Mouse (Mus musculus): ENCODE data around the gene Sdcbp2. TPM values are rescaled to one million over a fixed set of nuclear protein-coding genes. Genes with fewer than 3 reads are reported as not detected.
A peak's percentile ranks its signal among the peaks of the same experiment; 100 is the strongest.

The Sdcbp2 gene
- total RNA-seq (2021), result 1 to 10 TPM; 1.5 TPM

DNA sequence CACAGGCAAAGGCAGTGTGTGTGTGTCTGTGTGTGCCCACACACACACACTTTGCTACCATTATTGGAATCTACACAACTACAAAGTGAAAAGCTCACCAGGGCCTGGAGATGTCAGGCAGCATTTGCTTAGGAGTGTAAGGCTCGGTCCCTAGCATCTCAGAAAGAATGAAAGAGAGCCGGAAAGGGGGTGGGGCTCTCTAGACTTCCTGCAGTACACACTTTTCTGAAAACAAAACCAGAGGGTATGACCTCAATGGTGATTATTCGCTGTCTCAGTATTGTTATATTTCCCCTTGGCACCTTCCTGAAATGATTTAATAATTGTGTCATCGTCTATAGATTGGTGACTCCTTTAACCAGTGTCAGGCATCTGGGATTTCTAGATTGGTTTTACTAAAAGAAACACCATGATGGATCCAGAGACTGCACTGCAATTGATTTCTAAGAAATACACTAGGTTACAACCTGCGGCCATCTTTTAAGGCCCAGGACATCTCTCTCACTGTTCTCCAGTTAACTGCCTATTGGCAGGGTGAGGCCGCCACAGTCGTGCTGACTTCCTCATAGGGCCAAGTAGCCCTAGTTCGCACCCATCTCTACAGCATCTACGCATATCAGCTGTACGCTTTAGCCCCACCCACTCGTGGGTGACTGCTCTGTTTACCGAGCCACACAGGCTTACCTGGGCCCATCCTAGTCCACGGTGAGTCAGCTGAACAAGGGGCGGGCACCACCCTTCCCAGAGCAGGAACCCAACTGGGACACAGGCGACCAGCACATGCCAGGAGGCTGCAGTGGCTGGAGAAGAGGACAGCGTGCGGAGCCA, at the start of gene Sdcbp2:
TSS of gene Sdcbp2 (plus strand) at position 750 of the 828 bp plus-strand sequence.
- DNase-seq (ENCODE audit: extremely low spot score in 1 of 2, low spot score in 1 of 2), result no peak

DNA sequence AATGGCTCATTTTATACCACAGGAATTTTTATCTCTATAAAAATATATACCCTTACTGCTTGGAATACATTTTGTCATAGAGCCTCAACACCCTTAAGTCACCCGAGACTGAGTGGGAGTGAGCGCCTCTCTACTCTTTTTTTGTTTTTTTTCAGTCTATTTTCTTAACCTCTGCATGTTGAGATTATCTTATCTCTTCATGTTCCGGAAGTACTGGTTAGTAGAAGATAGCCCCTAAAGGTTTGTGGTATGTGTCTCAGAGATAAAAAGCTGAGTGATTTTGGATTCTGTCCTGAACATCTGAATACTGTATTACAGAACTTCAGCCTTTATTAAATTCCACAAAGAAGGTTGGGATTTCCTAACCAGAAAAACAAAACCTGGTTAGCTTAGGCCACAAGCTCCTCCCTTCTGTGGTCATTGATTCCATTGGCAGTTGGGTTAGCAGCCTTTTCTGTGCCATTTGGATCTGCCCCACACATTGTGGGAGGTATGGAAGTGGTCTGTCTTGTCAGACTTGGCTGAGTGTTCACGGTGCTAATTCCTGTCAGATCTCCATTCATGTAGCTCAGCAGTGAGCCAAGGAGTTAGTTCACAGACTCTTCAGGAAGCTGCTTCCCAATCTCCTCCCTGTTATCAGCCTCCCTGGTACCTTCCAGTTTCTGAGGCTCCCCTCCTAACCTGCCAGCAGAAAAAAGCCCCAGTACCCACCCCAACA, 47.9 kb upstream of the Sdcbp2 start:
- no peak for DNase-seq (ENCODE audit: extremely low spot score in 1 of 2, low spot score in 1 of 2)

DNA sequence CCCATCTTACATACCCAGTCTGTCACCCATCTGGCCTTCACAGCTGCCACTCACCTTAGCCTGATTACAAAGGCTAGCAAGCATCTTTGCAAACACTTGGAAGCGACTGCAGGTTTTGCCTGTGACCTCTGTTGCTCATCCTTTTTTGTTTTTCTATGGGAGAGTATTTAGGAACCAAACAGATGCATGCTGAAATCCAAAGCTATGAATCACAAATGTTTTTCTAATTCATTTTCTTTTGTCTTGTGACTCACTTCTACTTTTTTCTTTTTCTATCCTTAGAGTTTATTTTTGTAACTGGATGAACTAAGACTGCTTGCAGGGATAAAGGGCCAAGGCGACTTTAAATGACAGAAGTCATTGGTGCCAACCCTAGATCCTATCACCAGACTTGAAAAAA, 46.9 kb upstream of the Sdcbp2 start:
- DNase-seq (ENCODE audit: extremely low spot score in 1 of 2, low spot score in 1 of 2), result no peak

DNA sequence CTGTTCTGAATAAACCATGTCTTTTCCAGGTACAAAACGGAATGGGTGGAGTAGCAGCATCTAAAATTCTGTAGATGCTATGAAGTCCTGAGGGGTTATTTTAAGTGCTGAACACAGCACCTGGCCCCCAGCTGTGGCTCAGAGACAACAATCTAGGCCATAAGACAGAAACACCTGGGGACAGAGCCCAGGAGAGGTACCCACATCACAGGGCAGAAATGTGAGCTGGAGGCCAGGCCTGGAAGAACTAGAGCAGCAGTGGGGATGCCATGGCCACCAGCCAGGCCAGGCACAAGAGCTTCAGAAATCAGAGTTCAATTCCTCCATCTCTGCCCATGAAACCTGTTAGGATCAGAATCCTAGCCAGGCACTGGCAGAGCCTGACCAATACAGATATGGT, 44.4 kb upstream of the Sdcbp2 start:
- DNase-seq (ENCODE audit: extremely low spot score in 1 of 2, low spot score in 1 of 2), result no peak

DNA sequence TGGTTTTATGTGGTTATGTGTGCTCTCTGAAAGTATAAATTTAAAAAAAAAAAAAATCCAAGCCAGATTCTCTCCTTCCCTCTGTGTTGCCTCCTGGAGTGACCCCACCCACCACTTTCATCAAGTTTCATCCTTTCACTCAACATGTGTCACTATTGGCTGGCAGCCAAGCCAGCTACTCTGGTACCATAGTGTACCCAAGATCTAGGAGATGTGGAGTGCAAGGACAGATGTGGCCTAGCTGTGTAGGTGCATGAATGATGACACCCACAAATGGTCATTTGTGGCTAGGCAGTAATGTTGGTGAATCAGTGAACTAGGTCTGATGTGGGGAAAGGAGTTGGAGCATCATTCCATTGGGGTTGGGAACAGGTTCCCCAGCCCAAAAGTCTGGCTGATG, 43.3 kb upstream of the Sdcbp2 start:
- no peak for DNase-seq (ENCODE audit: extremely low spot score in 1 of 2, low spot score in 1 of 2)

DNA sequence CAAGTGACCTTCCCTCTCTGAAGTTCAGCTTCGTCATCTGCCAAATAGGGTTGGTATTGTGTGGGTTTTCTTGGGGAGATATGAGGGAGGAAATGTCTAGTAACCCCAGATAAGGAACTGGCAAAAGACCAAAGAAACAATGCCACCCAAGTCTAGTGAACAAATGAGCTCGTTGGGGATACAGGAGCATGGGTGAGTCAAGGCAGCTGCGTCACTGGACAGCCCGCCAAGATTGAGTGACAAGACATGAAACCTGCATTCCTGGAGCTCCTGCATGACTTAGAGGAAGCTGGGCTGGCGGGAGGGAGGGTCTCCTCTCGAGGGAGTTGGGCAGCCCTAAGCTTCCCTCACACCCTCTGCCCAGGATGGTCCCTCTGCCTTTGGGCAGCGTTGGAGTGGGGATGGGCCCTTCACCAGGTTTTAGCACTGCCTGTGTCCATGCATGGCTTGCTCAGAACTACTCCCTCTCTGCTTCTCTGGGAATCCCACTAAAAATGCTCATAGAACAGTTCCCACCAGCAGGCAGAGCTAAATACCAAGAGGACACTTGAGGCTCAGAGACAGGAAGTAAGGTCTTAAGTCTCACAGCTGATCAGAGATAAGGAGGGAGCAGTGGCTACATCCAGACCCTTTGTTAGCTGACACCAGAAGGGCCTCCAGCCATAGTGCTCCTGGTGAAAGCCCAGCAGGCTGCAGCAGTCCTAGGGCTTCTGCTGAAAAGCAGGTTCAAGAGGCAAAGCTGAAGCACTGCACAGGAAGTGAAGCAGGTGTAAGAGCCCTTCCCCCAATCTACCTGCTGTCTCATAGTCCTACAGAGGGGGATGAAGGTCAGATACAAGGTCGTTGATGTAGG, 41.8 kb upstream of the Sdcbp2 start:
- DNase-seq (ENCODE audit: extremely low spot score in 1 of 2, low spot score in 1 of 2), result no peak

DNA sequence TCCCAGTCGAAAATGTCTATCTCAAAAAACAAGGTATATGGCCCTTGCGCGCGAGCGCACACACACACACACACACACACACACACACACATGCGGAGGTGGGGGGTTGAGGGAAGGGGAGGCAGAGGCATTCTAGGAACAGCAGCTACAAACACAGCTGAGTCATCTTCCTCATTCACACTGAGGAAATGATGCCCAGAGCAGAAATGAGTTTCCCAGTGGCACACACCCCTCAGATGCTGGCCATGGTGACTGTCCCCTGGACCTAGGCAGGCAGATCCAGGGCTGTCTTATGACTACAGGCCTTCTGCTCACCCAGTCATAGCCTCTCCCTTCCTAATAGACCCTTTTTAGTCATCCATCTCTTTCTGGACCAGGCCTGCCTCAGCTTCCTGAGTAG, 38.8 kb upstream of the Sdcbp2 start:
- DNase-seq (ENCODE audit: extremely low spot score in 1 of 2, low spot score in 1 of 2), result no peak

DNA sequence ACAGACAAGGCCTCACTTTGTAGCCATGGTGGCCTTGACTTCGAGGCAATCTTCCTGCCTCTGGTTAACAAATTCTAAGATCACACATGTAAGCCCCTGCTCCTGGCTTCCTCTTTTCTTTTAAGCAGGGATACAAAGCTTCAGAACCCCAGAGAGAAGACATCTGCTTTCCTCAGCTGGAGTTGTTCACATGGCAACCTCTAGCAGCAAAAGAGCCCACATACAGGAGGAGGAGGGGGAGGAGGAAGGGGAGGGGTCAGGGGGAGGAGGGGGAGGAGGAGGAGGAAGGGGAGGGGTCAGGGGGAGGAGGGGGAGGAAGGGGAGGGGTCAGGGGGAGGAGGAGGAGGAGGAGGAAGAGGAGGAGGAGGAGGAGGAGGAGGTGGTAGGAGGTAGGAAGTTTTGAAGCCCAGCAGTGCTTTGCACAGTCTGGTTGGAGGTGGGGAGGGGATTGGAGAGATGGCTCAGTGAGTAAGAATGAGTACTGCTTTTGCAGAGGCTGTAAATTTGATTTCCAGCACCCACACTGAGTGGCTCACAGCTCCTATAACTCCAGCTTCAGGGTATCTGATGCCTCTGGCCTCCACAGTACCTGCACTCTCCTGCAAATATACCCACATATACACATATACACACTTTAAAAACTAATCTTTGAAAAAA, 36.3 kb upstream of the Sdcbp2 start:
- no peak for DNase-seq (ENCODE audit: extremely low spot score in 1 of 2, low spot score in 1 of 2)

DNA sequence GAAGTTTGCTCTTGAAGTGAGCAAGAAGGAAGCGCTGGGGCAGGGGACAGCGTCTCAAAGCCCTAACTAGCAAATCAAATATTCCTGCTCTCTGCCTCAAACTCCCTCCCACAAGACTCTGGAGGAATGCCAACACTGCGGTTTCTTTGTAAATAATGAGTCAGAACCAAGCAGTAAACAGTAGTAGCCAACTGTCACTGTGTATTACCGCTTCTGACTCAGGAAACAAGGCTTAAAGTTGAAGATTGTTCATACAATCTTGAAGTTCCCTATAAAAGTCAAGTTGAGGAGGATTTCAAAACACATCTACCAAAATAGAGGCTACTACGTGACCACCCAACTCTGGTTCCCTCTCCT, 35.8 kb upstream of the Sdcbp2 start:
- peak in 1 of 2 experiments; percentile 46 for DNase-seq (ENCODE audit: extremely low spot score in 1 of 2, low spot score in 1 of 2)

DNA sequence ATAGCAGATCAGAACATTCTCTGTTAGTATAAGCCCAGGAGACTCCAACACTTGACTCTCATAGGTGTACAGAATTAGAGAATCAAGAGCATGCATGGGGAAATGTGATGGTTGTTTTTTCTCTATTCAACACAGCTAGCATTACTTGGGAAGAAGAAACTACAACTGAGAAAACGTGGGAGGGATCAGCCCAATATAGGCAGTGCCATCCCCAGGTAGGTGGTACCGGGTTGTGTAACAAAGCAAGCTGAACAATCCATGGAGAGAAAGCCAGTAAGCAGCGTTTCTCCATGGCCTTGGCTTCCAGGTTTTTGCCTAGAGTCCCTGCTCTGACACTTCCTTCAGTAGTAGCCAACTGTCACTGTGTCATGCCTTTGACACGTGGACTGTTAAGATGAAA, 33.8 kb upstream of the Sdcbp2 start:
- no peak for DNase-seq (ENCODE audit: extremely low spot score in 1 of 2, low spot score in 1 of 2)

DNA sequence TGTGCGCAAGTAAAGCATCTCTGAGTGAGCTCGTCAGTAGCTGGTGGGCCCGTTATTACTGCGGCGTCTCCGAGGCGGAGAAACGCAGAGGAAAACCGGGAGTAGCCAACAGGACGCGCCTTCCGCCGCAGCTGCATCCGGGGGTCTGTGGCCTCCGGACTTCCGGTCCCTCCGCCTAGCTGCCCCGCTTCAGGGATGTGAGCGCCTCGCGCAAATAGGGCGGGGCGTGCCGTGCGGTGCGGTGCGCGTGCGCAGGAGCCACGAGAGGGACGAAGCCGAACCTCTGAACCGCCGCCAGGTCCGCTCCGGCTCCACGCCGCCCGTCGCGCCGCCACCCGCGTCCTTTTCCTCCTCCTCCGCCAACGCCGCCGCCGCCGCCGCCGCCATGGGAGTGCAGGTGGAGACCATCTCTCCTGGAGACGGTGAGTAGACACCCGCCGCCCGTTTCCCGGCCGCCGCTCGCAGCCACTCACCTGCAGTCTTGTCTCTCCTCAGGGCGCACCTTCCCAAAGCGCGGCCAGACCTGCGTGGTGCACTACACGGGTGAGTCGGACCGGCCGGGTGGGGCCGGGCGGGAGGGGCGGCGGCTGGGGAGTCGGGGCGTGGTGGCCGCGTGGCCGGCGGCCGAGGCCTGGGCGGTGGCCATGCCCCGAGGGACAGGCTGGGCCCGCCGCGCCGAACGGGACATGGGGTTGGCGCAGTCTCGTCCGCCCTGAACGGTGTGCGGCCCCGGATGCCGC, 29.9 kb upstream of the Sdcbp2 start, which contains the start of gene Fkbp1a:
TSS of gene Fkbp1a (plus strand) at position 161 of the 740 bp plus-strand sequence.
- DNase-seq (ENCODE audit: extremely low spot score in 1 of 2, low spot score in 1 of 2), result peak; percentile 94 to 95

DNA sequence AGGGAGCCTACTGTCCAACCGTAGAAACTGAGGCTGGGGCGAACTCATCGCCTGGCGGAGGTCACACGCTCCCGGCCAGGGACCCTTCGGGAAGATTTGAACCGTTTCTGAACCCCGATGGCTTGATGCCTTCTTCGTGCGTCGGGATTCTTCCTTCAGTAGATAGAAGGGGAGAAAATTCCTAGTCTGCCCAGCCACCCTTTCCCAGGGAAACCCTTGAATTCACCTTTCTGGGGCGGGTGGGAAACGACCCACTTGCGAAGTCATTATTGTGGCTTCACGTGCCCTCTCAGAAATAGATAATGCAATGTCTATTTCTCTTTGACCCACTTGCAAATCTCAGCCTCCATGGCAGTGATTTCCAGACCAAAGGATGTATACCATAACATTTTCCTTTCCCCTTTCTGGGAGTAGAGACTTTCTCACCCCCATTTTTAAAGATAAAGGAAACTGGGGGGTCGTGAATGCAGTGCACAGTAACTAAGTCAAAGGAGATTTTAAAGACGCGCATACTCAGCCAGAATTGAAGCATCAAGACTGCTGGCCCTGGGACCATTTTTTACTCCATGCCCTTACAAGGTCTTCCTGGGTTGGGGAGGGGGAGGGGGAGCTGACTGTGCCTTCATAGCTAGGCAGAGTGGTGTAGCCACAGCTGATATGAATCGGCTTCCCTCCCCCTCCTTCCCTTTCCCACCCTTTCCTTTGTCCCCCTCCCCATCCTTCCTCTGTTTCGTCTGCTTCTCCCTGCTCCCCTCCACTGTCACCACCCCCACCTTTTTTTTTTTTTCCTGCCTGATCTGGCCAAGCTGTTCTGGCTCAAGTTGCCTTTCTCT, 29.1 kb upstream of the Sdcbp2 start:
- DNase-seq (ENCODE audit: extremely low spot score in 1 of 2, low spot score in 1 of 2), result peak; percentile 32 to 40

DNA sequence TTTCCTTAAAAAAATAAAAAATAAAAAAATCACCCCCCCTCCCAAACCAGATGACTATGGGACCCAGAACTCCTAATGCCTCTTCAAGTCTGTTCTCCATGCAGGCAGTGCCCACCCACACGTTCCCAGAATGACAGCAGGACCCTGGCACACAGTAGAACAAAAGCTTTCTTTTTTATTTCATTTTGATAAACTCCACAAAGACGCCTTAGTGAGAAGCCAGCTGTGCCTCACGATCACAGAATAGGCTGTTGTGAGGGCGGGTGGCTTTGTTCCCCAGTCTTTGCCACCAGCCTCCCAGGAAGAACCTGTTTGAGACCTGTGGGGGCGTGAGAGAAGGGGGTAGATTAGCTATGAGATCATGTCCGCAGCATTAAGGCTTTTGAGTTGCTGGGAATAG, 27.7 kb upstream of the Sdcbp2 start:
- DNase-seq (ENCODE audit: extremely low spot score in 1 of 2, low spot score in 1 of 2), result no peak

DNA sequence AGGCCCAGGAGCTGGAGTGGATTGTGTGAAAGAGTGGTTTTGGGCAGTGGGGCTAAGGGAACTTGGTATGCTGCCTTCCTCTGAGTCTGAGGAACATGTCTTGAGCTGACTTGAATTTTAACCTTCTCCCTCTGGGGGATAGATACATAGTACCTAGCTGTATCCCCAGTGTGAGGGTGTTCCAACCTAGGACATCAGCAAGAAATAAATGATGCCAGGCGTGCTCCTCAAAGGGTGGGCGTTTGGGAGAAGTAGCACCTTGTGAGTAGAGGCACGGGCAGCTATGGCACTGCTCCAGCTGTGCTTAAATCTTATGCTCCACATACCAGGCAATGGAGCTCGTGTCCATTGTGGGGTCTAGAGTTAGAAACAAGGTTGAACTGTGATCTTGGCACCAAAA, 25.9 kb upstream of the Sdcbp2 start:
- no peak for DNase-seq (ENCODE audit: extremely low spot score in 1 of 2, low spot score in 1 of 2)

DNA sequence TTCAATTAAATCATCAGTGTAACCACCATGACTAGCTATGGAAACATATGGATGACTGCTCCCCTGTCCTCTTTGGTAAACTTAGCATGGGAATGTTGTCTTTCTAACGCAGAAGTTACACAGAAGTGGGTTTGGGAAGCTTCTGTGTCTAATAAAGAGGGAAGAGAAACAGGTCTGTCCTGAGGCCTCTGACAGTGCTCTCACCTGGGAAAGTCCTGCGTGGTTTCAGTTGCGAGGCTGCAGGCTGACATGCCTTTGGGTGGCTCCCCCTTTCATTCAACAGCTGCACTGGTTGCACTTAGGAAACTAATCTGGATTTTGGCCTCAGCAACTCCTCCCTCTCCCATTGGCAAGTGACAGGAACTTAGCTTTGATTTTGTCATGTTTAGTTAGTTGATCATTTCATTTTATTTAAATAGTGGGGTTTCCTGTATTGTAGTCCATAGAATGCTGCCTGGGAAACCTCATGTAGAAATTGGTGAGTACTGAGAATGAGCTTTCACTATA, 22.8 kb upstream of the Sdcbp2 start:
- no peak for DNase-seq (ENCODE audit: extremely low spot score in 1 of 2, low spot score in 1 of 2)

DNA sequence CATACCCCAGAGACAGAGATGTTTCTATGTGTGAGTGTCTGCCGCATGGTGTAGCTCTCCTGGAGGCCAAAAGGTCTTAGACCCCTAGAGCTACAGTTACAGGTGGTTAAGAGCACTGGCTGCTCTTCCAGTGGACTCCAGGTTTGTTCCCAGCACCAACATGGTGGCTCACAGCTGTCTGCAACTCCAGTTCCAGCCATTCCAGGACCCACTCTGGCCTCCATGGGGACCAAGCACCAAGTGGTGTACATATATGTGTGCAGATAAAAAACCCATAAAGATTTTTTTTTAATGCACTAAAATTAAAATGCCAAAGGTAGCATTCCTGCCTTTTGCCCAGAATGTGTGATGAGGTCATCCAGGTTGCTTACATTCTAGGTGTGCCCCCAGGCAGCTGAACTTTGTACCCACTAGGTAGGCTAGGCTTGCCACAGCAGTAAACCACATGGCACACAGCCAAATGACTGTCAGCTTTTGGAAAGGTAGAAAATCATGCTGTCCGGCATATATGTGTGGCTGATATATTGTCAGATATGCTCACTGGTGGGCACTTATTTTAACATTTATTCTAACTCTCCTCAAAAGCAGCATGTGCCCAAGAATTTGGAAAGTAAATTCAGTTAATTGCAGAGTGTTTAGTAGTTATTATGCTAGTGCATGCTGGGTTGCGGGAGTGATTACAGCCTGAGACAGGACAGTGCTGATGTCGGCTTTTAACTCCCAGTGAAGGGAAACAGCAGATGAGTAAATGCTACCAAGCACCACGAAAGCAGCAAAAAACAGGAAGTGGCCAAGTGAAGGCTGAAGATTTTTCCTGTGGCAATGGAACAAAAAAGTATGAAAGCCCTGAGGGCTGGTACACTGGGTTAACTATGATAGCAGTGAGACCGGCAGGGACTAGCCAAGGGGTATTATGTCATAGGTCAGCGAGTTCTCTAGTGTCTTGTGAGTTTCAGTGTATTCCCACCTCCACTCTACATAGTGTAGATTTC, 9.2 kb upstream of the Sdcbp2 start:
- no peak for DNase-seq (ENCODE audit: extremely low spot score in 1 of 2, low spot score in 1 of 2)

DNA sequence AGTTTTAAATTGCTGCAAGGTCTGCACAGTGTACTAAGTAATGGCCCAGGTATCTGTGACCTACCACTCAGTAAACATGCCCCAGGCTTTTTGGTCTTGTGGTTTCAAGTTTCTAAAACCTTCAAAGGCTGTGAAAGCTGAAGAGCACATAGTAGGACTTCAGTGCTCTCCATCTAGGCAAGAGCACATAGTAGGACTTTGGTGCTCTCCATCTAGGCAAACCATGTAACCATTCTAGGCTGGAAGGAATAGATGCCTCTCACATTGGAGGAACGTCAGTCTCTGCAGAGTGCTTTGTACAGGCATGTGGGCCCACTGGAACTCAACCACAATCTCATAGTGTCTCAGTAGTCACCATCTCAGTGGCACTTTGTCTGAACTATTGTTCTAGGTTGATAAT, 8.4 kb upstream of the Sdcbp2 start:
- DNase-seq (ENCODE audit: extremely low spot score in 1 of 2, low spot score in 1 of 2), result no peak

DNA sequence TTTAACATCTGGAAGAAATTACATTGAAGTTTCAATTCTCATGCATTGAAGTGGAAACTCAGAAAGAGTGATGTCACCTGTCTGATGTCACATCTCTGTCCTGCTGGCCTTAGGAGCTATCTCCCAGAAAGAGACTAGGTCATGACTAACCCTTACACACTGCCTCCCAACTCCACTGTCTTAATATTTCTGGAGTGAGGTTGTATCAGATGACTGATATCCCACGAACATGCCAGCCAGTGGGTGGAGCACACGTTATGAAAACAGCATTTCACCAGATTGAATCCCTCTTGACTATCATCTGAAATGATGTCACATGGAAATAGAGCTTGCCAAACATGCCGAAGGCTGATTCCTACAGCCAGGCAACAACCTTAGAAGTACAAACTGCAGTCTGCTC, 7.4 kb upstream of the Sdcbp2 start:
- DNase-seq (ENCODE audit: extremely low spot score in 1 of 2, low spot score in 1 of 2), result no peak
